Mouse (Mus musculus): ENCODE data around the gene Rdh16f2. TPM values are rescaled to one million over a fixed set of nuclear protein-coding genes. Genes with fewer than 3 reads are reported as not detected.
"Not testable (repeated sequence)": the region's sequence is repeated elsewhere in the genome, so short reads cannot be mapped to it uniquely, and the experiment has no call there.

Rdh16f2 gene
- polyA plus RNA-seq, 1 experiment from 2014 or later, result not detected

DNA sequence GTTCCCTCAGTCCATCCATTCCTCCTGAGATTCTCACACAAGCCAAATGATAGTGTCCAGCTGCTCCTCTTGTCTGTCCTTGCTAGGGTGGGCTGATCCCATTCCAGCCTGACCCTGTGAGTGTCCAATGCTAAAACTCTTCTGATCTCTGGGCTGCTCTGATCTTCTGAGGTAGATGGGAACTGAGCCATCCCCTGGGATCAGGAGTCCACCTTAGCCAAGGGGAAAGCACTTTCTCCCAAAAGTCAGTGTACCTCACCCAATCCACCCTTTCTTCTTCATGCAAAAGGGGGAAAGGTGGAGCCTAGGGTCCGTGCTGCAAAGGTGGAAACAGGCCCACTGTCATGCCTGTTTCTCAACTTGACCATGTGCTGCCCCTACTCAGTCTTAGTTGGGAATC lies 25.2 kb downstream of the Rdh16f2 start:
- CTCF ChIA-PET, result no interaction called here
- DNase-seq (ENCODE audit: low read depth, low spot score) (no peak), ATAC-seq (no peak)
- TF ChIP-seq CTCF (IDR thresholded peaks at IDR 0.05), result no peak
- POLR2A ChIA-PET, result no interaction called here
- H3K27me3 ChIP-seq, result no peaks in the 10 kb centered on the region
- in situ Hi-C loops (cut with MboI; ENCODE audit: low pct_unique_long_range_greater_than_20kb), result no loop called here

DNA sequence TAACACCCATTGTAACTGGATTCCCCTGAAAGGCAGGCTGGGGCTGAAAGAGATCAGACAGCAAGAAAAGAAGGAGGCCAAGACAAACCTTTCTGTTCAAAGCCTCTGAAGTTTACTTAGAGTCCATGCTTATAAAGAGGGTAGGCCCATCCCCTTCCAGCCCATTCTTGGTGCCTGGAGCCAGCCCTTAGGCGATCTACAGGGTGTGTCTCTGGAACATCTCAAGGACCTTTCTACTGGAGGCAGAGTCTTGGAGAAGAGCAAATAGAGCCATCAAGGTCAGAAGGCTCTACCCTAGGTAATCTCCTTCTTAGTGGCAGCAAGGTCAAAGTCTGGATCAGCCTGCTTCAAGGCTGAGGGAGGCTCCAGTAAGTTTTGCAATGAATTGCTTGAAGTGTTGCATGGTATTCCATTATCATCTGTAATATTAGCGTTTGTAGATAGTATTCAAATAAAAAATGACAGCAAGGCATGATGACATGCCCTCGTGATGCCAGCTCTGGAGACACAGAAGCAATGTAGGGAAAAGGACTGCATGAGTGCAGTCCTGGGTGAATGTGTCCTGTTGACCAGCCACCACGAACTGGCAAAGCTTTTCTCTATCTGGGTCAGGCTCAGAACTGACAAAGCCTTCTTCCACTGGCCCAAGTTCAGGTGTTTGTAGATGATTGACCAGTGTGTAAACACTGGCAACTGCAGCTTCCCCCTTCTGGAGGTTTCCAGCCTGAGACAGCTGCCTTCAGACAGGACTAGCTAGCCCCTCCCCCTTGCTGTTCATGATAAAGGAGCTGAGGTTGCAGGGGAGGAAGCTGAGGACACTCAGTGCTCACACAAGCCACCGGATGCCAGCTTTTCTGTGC lies 27.1 kb downstream of the Rdh16f2 start:
- in situ Hi-C loops (cut with MboI; ENCODE audit: low pct_unique_long_range_greater_than_20kb); DNase-seq (ENCODE audit: low read depth, low spot score); POLR2A ChIA-PET; CTCF ChIA-PET; H3K27me3 ChIP-seq: not testable (repeated sequence)
- ATAC-seq, result peak; percentile 39

DNA sequence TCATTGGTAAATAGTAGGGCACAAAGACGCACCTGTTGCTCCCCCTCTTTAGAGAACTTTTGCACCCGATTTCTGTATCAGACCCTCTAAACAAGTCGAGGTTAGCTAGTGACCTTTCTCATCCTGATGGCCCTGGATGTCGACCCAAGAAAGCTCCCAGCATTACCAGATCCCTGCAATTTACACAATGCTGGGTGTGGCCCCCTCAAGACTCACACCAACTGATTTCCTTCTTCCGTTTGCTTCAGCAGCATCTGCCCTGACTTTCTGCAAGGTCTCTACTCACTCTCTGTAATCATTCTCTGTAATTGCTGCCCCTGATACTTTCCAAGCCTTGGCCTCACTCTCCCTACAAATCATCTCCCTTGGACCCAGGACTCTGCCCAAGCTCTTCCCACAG lies 30.4 kb downstream of the Rdh16f2 start:
- no peak for ATAC-seq
- in situ Hi-C loops (cut with MboI; ENCODE audit: low pct_unique_long_range_greater_than_20kb), result no loop called here
- POLR2A ChIA-PET, result no interaction called here

DNA sequence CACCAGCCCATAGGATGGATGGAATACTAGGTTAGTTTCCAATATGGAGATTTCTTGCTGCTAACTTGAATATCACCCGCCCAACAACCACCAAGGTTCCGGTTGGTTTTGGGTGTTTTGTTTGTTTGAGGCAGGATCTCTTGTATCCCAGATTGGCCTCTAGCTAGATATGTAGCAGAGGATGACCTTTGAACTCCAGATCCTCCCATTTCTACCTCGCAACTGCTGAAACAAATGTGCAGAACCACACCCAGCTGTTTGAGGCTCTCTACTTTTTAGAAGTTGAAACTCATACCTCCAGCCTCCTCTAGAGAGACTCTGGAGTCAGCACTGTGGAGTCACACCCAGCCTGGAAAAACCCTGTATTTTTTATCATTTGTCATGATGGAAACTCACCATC lies 31.2 kb downstream of the Rdh16f2 start:
- ATAC-seq (no peak), DNase-seq (ENCODE audit: low read depth, low spot score) (no peak)
- in situ Hi-C loops (cut with MboI; ENCODE audit: low pct_unique_long_range_greater_than_20kb), result no loop called here
- TF ChIP-seq CTCF (IDR thresholded peaks at IDR 0.05), result no peak
- ChIA-PET POLR2A (no interaction called here), CTCF (interaction anchor here (1.9 kb wide), 1 partner anchor 15 kb away, joined by 6 read pairs; no protein-coding TSS in a partner anchor)
- H3K27me3 ChIP-seq, result no peaks in the 10 kb centered on the region

More for the DNA sequence above, 30.4 kb downstream of the Rdh16f2 start:
- DNase-seq (ENCODE audit: low read depth, low spot score), result no peak
- CTCF ChIA-PET, result no interaction called here
- H3K27me3 ChIP-seq, result no peaks in the 10 kb centered on the region
- TF ChIP-seq CTCF (IDR thresholded peaks at IDR 0.05), result no peak

DNA sequence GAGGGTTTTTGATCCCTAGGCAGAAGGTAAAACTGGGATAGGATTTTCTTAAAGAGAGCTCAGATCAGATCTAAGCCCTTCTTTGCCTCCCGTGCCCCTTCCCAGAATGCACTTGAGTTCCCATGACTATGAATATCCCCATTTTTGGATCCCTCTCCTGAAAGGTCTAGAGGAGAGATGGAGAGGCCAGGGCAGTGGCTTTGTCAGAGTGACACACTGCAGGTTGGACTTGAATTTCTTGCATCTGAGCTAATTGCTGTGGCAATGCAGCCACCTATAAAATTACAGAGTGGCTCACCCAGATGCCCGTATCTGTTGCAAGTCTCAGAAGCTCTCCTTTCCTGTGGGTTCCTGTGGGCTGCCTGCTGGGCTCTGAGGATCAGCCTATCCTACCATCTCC lies 31.9 kb downstream of the Rdh16f2 start, which contains the start of gene Sdr9c7:
Gene Sdr9c7, plus strand, starts transcription at position 301 of the 400 bp plus-strand sequence.
- ATAC-seq, result no peak

DNA sequence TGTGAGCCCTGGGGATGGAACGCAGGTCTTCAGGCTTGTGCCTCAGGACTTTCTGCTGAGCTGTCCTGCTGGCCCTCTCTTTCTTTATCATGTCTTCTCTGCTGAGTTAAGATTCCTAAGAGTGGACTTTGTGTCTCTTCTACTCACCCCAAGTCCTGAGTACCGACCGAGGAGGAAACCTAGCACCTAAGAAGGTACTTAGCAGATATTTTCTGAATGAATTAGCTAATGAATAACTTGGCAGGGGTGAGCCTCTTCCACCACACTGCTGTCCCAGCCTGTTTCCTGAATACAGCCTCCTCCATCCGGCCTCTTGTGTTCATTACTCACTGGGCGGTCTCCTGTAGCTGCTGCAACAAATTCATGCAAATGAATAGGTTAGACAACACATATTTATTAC lies 33.5 kb downstream of the Rdh16f2 start:
- no peak for ATAC-seq
- in situ Hi-C loops (cut with MboI; ENCODE audit: low pct_unique_long_range_greater_than_20kb), result no loop called here
- DNase-seq (ENCODE audit: low read depth, low spot score), result no peak
- no peak for TF ChIP-seq CTCF (IDR thresholded peaks at IDR 0.05)
- ChIA-PET POLR2A (no interaction called here), CTCF (interaction anchor here (1.1 to 2.3 kb wide), 4 partner anchors 12 to 74 kb away, joined by 3 to 8 read pairs (median 4); no protein-coding TSS in a partner anchor)
- H3K27me3 ChIP-seq, result no peaks in the 10 kb centered on the region

More for the DNA sequence above, 31.9 kb downstream of the Rdh16f2 start, which contains the start of gene Sdr9c7:
- CTCF ChIA-PET, result interaction anchor here (1.9 kb wide), 1 partner anchor 14 kb away, joined by 6 read pairs; no protein-coding TSS in a partner anchor
- in situ Hi-C loops (cut with MboI; ENCODE audit: low pct_unique_long_range_greater_than_20kb), result no loop called here
- no peak for TF ChIP-seq CTCF (IDR thresholded peaks at IDR 0.05)
- H3K27me3 ChIP-seq, result no peaks in the 10 kb centered on the region
- DNase-seq (ENCODE audit: low read depth, low spot score), result no peak
- POLR2A ChIA-PET, result no interaction called here

DNA sequence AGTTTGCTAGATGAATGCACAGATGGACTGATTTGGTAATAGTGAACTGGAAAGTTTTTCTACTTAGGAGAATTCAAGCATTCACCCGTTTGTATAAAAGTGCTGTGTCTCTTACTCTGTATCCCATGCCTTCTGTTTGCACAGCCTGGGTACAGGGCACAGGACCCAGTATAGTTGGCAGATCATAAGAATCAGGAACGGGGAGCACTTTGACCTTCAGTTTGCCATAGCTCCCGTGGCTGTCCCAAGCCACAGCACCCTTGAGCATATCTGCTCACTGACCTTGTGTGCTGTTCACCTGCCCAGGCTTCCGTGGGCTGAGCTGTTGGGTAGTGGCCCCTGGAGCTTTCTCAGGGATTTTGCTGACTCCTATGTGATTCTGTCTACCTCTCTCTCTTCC lies 35.5 kb downstream of the Rdh16f2 start:
- in situ Hi-C loops (cut with MboI; ENCODE audit: low pct_unique_long_range_greater_than_20kb), result no loop called here
- DNase-seq (ENCODE audit: low read depth, low spot score) (no peak), ATAC-seq (no peak)
- ChIA-PET POLR2A (no interaction called here), CTCF (interaction anchor here (1.2 kb wide), 1 partner anchor 166 kb away, joined by 3 read pairs; no protein-coding TSS in a partner anchor)
- no peaks in the 10 kb centered on the region for H3K27me3 ChIP-seq
- TF ChIP-seq CTCF (IDR thresholded peaks at IDR 0.05), result no peak

DNA sequence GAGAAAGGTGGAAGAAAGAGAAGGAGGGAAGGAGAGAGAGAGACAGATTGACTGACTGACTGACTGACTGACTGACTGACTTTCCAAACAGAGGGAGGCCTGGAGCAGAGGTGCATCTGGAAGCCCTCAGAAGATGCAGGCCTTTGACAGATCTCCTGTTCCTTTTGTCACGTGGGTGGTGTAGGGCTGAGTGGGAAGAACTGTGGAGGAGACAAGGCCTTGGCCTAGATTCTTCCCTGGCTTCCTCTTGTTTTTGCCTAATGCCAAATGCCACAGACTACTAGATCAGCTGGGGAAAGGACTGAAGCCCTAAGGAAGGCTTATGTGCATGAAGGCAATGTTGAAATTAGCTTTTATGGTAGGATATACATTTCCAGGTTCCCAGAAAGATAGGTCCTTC lies 36.8 kb downstream of the Rdh16f2 start:
- in situ Hi-C loops (cut with MboI; ENCODE audit: low pct_unique_long_range_greater_than_20kb), result no loop called here
- POLR2A ChIA-PET, result no interaction called here
- CTCF ChIA-PET, result no interaction called here
- ATAC-seq (no peak), DNase-seq (ENCODE audit: low read depth, low spot score) (no peak)
- TF ChIP-seq CTCF (IDR thresholded peaks at IDR 0.05), result no peak
- H3K27me3 ChIP-seq, result no peaks in the 10 kb centered on the region

DNA sequence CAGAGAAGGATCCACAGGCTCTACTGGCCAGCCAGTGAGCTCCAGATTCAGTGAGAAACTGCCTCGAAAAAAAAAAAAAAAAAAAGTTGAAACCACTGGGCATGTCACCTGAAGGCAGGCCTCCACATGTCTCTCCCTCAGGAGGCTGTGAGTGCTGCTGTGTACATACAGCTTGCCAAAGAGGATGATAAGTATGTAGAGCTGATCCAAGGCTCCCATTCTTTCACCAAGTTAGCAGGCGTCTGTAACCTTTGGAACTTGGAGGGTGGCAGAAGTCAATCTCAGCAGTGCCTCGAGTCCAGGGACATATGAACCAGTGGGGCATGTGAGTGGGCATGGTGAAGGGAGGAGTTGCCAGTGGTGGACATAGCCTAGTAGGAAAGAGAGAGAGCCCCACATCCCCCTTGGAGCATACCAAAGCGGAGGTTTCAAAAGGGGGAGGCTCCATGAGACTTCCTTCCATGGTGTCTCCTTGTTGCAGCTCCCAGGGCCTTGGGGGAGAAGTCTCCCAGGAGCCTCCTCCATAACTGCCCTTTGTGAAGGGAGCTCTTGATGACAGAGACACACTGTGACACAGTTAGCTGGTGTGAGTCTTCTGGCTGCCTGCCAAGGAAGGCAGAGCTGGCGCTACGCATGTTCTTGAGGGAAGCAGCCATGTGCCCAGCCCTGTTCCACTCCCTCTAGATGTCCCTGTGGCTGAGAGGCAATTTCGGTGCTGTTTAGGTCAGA lies 38.6 kb downstream of the Rdh16f2 start:
- ChIA-PET POLR2A (no interaction called here), CTCF (interaction anchor here (1.4 kb wide), 1 partner anchor 103 kb away, joined by 3 read pairs; no protein-coding TSS in a partner anchor)
- peaks cover 3% of the 10 kb centered on the region for H3K27me3 ChIP-seq
- no peak for DNase-seq (ENCODE audit: low read depth, low spot score)
- in situ Hi-C loops (cut with MboI; ENCODE audit: low pct_unique_long_range_greater_than_20kb), result no loop called here
- TF ChIP-seq CTCF (IDR thresholded peaks at IDR 0.05), result no peak
- ATAC-seq, result no peak

DNA sequence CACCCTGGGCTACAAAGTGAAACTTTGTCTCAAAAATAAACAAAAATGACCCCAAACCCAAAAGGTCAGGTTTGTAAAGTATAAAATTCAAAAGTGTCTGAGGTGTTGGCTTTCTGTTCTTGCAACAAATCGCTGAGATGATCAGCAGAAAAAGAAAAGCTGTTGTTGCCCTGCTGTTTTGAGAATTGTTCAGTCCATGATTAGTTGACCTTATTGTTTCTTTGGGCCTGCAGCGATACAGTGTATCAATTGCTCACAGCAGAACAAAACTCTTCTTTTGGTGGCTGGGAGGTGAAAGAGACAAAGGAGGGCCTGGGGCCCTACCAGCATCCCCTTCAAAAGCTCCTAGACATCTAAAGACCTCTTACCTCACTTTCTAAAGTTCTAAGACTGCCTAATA lies 39.9 kb downstream of the Rdh16f2 start:
- TF ChIP-seq CTCF (IDR thresholded peaks at IDR 0.05), result no peak
- DNase-seq (ENCODE audit: low read depth, low spot score), result no peak
- POLR2A ChIA-PET, result no interaction called here
- H3K27me3 ChIP-seq, result peaks cover 9% of the 10 kb centered on the region
- no peak for ATAC-seq
- in situ Hi-C loops (cut with MboI; ENCODE audit: low pct_unique_long_range_greater_than_20kb), result no loop called here
- CTCF ChIA-PET, result no interaction called here
